Mouse (Mus musculus) c-Kit-positive CD71-positive TER-119-positive erythroid progenitor cells, embryonic 14.5 days (primary cell): ENCODE data around the gene Kank2.
A peak's percentile ranks its signal among the peaks of the same experiment; 100 is the strongest.

ENCODE experiments used
- DNase-seq: peaks from one replicate; pipeline ENCODE4 v3.0.0-alpha.2; 2013; ENCODE audit warnings: low spot score

Gene Kank2

GRCm38 (mm10) chr9:21750370-21750769 lies 48.2 kb downstream of the Kank2 start:
- no peak for DNase-seq

- DNase-seq, result no peak
Measured at GRCm38 (mm10) chr9:21749382-21750118, 49.0 kb downstream of the Kank2 start.

- no peak for DNase-seq
Measured at GRCm38 (mm10) chr9:21748491-21748890, 50.1 kb downstream of the Kank2 start.

GRCm38 (mm10) chr9:21748033-21748432 lies 50.5 kb downstream of the Kank2 start:
- no peak for DNase-seq

- no peak for DNase-seq
Measured at GRCm38 (mm10) chr9:21747238-21747774, 51.2 kb downstream of the Kank2 start.

- DNase-seq, result no peak
Measured at GRCm38 (mm10) chr9:21741514-21741913, 57.0 kb downstream of the Kank2 start.

GRCm38 (mm10) chr9:21740427-21740826 lies 58.1 kb downstream of the Kank2 start:
- DNase-seq, result no peak

GRCm38 (mm10) chr9:21738776-21739175 lies 59.8 kb downstream of the Kank2 start:
- DNase-seq, result no peak

GRCm38 (mm10) chr9:21737188-21737587 lies 61.4 kb downstream of the Kank2 start:
- no peak for DNase-seq

GRCm38 (mm10) chr9:21736580-21736979 lies 62.0 kb downstream of the Kank2 start:
- no peak for DNase-seq

- DNase-seq, result no peak
Measured at GRCm38 (mm10) chr9:21735126-21735525, 63.4 kb downstream of the Kank2 start.

GRCm38 (mm10) chr9:21733989-21734388 lies 64.6 kb downstream of the Kank2 start:
- DNase-seq, result no peak

- no peak for DNase-seq
Measured at GRCm38 (mm10) chr9:21733446-21733845, 65.1 kb downstream of the Kank2 start.

GRCm38 (mm10) chr9:21732288-21732687 lies 66.3 kb downstream of the Kank2 start:
- no peak for DNase-seq

GRCm38 (mm10) chr9:21729264-21729663 lies 69.3 kb downstream of the Kank2 start:
- DNase-seq, result no peak

GRCm38 (mm10) chr9:21728261-21728832 lies 70.2 kb downstream of the Kank2 start:
- DNase-seq, result no peak

GRCm38 (mm10) chr9:21726218-21726975 lies 72.1 kb downstream of the Kank2 start:
- no peak for DNase-seq

GRCm38 (mm10) chr9:21725224-21726121 lies 73.1 kb downstream of the Kank2 start:
- peak; percentile 29 for DNase-seq

- DNase-seq, result peak; percentile 85
Measured at GRCm38 (mm10) chr9:21724147-21724536, 74.4 kb downstream of the Kank2 start.

- peak; percentile 90 for DNase-seq
Measured at GRCm38 (mm10) chr9:21723377-21724146, 75.0 kb downstream of the Kank2 start, which contains the start of gene Ldlr. Ldlr (plus strand) TSS chr9:21723483.

- no peak for DNase-seq
Measured at GRCm38 (mm10) chr9:21721036-21721435, 77.5 kb downstream of the Kank2 start.
